Mouse (Mus musculus) E14TG2a.4 (cell line): ENCODE data around the gene Phip.

Experiments used
- H3K27me3 ChIP-seq: 2 replicates; pipeline ENCODE4 v1.6.1; 2014; ENCODE audit warnings: low read length, control low read depth; ENCODE audit not compliant: insufficient read depth
- H3K36me3 ChIP-seq: 2 replicates; pipeline ENCODE4 v1.6.1; 2014; ENCODE audit warnings: low read length, control low read depth; ENCODE audit not compliant: insufficient read depth
- H3K4me1 ChIP-seq: replicated peaks from 2 replicates; pipeline ENCODE4 v1.6.1; 2014; ENCODE audit warnings: low read depth, low read length, control low read depth
- H3K4me3 ChIP-seq: replicated peaks from 2 replicates; pipeline ENCODE4 v1.5.1; 2014; ENCODE audit warnings: mild to moderate bottlenecking, low read length
- H3K9me3 ChIP-seq: 2 replicates; pipeline ENCODE4 v1.6.1; 2014; ENCODE audit warnings: low read length, control low read depth
- CTCF ChIP-seq: conservative IDR thresholded peaks from 2 replicates; pipeline ENCODE4 v1.5.1; 2014; ENCODE audit warnings: low read length
- NANOG ChIP-seq: IDR thresholded peaks from 2 replicates; pipeline ENCODE4 v1.6.1; 2014; ENCODE audit warnings: borderline replicate concordance, low read length, mixed read lengths
- POU5F1 ChIP-seq: IDR thresholded peaks from 2 replicates; pipeline ENCODE4 v1.6.1; 2014; ENCODE audit warnings: low read length, borderline replicate concordance

The Phip gene

GRCm38 (mm10) chr9:82975342-82976215 is at the start of gene Phip:
Gene Phip, minus strand, starts transcription at chr9:82975516.
- peak within 1 kb of the TSS; percentile 89 for H3K4me3 ChIP-seq
- no peaks in the 10 kb centered on the region for H3K9me3 ChIP-seq
- no peaks in the 10 kb centered on the region for H3K27me3 ChIP-seq
- H3K4me1 ChIP-seq: peaks cover 40% of the 10 kb centered on the region
- peaks cover 11% of the 10 kb centered on the region for H3K36me3 ChIP-seq
- no peak for TF ChIP-seq NANOG
- TF ChIP-seq CTCF: no peak
- no peak for TF ChIP-seq POU5F1

GRCm38 (mm10) chr9:83023724-83024123 is 48.4 kb upstream of the Phip start:
- H3K4me3 ChIP-seq: no peak overlapping the region
- TF ChIP-seq POU5F1 (no peak), CTCF (no peak), NANOG (no peak)
- H3K4me1 ChIP-seq: no peaks in the 10 kb centered on the region
- H3K27me3 ChIP-seq: no peaks in the 10 kb centered on the region
- H3K36me3 ChIP-seq: no peaks in the 10 kb centered on the region
- H3K9me3 ChIP-seq: no peaks in the 10 kb centered on the region

DNA sequence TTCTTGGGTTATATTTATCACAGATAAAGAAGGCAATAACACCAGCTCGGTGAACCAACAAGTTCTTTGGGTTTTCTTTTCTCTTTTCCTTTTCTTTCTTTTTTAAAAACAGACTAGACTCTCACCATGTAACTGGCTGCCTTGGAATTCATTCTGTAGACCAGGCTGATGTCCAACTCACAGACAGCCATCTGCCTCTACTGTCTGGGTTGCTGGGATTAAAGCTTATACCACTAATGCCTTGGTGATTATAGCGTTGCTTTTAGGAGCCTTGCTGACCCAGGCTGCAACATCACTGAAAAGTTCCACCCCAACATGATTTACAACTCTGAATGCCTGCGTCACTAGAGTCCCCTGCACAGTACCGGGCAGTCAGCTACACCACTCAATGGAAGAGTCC is 39.2 kb upstream of the Phip start:
- no peaks in the 10 kb centered on the region for H3K4me1 ChIP-seq
- no peaks in the 10 kb centered on the region for H3K9me3 ChIP-seq
- no peak for TF ChIP-seq POU5F1
- TF ChIP-seq NANOG: no peak
- TF ChIP-seq CTCF: no peak
- H3K36me3 ChIP-seq: no peaks in the 10 kb centered on the region
- no peak overlapping the region for H3K4me3 ChIP-seq
- no peaks in the 10 kb centered on the region for H3K27me3 ChIP-seq

DNA sequence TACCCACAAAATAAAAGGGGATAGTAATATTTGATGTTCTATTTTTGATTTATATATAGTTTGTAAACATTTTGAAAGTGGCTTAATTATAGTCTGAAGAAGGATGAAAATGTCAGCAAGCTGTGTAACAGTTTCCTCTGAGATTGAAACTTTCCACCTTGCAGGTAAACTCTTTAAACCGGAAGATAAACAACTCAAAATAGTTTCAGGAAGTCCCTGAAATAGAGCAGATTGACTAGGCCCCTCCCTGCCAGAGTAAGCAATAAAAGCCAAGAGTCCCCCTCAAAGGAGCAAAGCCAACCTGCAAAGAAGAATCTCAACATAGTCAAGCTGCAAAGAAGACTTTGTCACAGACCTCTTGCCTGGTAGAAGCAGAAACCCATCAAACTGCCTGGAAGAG is 33.0 kb upstream of the Phip start:
- no peaks in the 10 kb centered on the region for H3K9me3 ChIP-seq
- no peak for TF ChIP-seq CTCF
- TF ChIP-seq POU5F1: no peak
- TF ChIP-seq NANOG: no peak
- no peaks in the 10 kb centered on the region for H3K4me1 ChIP-seq
- no peaks in the 10 kb centered on the region for H3K36me3 ChIP-seq
- H3K4me3 ChIP-seq: no peak overlapping the region
- no peaks in the 10 kb centered on the region for H3K27me3 ChIP-seq

GRCm38 (mm10) chr9:83001342-83001741 is 26.0 kb upstream of the Phip start:
- Histone ChIP-seq H3K4me1 (no peaks in the 10 kb centered on the region), H3K4me3 (no peak overlapping the region), H3K27me3 (no peaks in the 10 kb centered on the region), H3K9me3 (no peaks in the 10 kb centered on the region), H3K36me3 (no peaks in the 10 kb centered on the region)
- TF ChIP-seq CTCF: no peak
- TF ChIP-seq POU5F1: no peak

DNA sequence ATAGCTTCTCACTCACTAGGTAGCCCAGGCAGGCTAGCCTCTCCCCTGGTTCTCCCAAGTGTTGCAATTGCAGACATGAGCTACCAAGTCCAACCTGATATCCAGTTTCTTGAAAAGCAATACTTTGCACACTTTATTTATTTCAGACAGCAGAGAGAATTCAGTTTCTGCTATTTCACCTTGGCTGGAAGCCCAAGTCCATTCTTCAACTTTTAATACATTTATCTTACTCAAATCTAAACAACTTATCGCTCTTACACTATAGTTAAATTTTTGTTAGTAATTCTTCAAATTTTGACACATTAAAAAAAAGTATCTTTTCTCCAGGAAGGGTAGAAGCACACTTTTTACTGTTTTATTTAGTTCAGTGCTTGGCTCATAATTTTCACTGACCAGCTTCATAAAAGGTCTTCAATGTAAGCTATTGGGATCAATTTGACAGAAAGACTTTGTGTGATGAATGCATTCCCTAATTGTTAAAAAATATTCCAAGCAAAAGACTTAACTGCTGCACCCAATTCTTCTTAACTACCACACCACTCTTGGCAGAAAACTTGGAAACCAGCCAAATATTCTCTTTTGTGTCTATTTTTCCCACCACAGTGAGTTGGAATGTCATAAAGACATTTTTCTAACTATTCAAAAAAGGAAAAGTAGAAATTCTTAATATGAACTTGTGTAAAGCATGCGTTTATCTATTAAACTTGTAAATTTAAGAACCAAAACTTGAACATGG is 22.6 kb upstream of the Phip start:
- Histone ChIP-seq H3K27me3 (no peaks in the 10 kb centered on the region), H3K36me3 (no peaks in the 10 kb centered on the region), H3K9me3 (no peaks in the 10 kb centered on the region), H3K4me3 (no peak overlapping the region), H3K4me1 (no peaks in the 10 kb centered on the region)
- no peak for TF ChIP-seq NANOG
- no peak for TF ChIP-seq POU5F1
- TF ChIP-seq CTCF: no peak

DNA sequence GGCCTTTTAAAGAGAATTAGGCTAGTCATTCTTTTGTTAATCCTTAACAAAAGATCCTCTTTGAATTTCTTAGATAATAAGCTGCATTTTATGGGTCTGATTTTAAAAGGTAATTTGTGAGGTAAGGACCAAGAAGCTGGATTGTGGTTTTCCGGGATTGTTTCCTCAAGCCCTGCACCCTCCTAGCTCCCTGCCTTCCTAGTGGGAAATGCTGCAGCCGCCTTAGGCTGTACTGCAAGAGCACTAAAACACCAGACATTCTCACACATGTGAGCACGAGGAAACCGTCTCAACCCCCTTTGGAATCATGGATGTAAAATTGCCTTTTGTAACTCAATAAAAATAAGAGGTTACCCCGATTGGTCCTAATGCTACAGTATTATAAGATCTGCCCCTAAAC is 1.6 kb upstream of the Phip start:
- H3K9me3 ChIP-seq: no peaks in the 10 kb centered on the region
- no peak for TF ChIP-seq POU5F1
- TF ChIP-seq CTCF: no peak
- TF ChIP-seq NANOG: no peak
- peaks cover 27% of the 10 kb centered on the region for H3K4me1 ChIP-seq
- H3K4me3 ChIP-seq: peak overlapping the region; percentile 89; the same call in 1 of the 2 replicates
- peaks cover 9% of the 10 kb centered on the region for H3K36me3 ChIP-seq
- no peaks in the 10 kb centered on the region for H3K27me3 ChIP-seq

DNA sequence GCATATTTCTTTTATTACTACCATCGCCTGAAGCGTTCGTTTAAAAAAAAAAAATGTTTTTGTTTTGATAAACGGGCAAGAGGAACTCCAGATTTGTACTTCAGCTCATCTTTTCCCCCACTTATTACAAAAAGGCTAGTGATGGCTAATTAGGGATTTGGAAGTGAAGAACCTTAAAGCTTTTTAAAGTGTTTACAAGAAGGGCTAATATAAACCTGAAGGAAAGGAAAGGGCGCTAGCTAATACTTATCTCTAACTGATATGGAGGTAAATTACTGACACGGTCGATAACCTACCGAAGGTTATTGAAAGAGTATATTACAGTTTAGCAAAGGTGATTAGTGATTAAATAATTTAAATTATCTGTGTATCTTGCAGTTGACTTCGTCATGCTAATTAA is 903 bp upstream of the Phip start:
- H3K4me3 ChIP-seq: peak overlapping the region; percentile 89
- H3K27me3 ChIP-seq: no peaks in the 10 kb centered on the region
- H3K36me3 ChIP-seq: peaks cover 9% of the 10 kb centered on the region
- peaks cover 34% of the 10 kb centered on the region for H3K4me1 ChIP-seq
- TF ChIP-seq CTCF (no peak), POU5F1 (no peak), NANOG (no peak)
- H3K9me3 ChIP-seq: no peaks in the 10 kb centered on the region
